8 mouse cellular contexts compared by ENCODE assay signal in the genomic region with DNA sequence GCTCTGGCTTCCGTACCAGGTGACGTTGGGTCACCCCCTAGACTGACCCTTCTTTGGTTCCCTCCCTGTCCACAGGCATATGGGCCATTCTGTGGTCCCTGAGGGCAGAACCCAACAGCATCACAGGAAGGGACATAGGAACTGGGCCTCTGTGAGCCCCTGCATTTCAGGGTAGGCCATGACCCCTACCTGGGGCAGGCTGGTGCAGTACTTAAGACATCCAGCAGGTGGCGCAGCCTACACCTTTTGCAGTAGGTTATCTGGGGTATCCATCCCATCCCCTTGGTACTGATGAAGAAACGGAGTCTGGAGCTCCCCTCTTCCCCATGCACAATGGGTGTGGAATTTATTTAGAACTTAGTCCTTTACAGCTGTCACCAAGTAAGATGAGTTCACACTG. TPM values are rescaled to one million over a fixed set of nuclear protein-coding genes. Genes with fewer than 3 reads are reported as not detected.
DNase-seq lines count a peak whose midpoint lies in the region; ATAC-seq and TF ChIP-seq lines count a peak whose summit lies in the region.

No protein-coding gene starts in this region.

- no peak for DNase-seq in hindbrain, postnatal 0 days (ENCODE audit: low spot score)
- DNase-seq in 416B (ENCODE audit: low read depth) (peak; percentile 34), G1E (ENCODE audit: low spot score) (peak; percentile 18)
- DNase-seq in cerebellum, adult 9-10 months: peak; percentile 86
- peak; percentile 39 to 78 for DNase-seq in kidney, postnatal 36 days
- DNase-seq in spleen, adult 2 months (ENCODE audit: low read depth in 1 of 2, low spot score in 2 of 2): peak in 1 of 2 experiments; percentile 50

- WGBS in hindbrain, postnatal 0 days: 51% methylated on average over 4 of the region's 4 CpGs
- 50% methylated on average over 4 of the region's 4 CpGs for WGBS in hindbrain, embryonic 13.5 days
- 53% methylated on average over 4 of the region's 4 CpGs for WGBS in spleen, adult 2 months

- peaks cover 11% of the 10 kb centered on the region for H3K4me1 ChIP-seq in hindbrain, postnatal 0 days (ENCODE audit: insufficient read depth, low read length)
- peaks cover 14% of the 10 kb centered on the region for H3K4me1 ChIP-seq in hindbrain, embryonic 13.5 days (replicated peaks)
- H3K4me1 ChIP-seq in G1E (ENCODE audit: insufficient read depth, low read depth, low read length): peaks cover 3% of the 10 kb centered on the region; the same call in 1 of the 2 replicates
- H3K4me1 ChIP-seq in spleen, adult 2 months (ENCODE audit: control insufficient read depth, insufficient read depth, insufficient read length): peaks cover 3% of the 10 kb centered on the region; the same call in 1 of the 2 replicates

- H3K27me3 ChIP-seq in hindbrain, postnatal 0 days (ENCODE audit: insufficient read depth, low read length): no peaks in the 10 kb centered on the region
- H3K27me3 ChIP-seq in hindbrain, embryonic 13.5 days: no peaks in the 10 kb centered on the region
- no peaks in the 10 kb centered on the region; the same call in 1 of the 2 replicates for H3K27me3 ChIP-seq in G1E (ENCODE audit: insufficient read depth, low read length)
- H3K27me3 ChIP-seq in spleen, adult 2 months (ENCODE audit: control insufficient read depth, insufficient read depth, low read length): 0 out of 2 replicates have a peak, but pooled peaks cover 3% of the 10 kb centered on the region

- H3K27ac ChIP-seq in hindbrain, postnatal 0 days: no peak overlapping the region
- H3K27ac ChIP-seq in hindbrain, embryonic 13.5 days: no peak overlapping the region
- H3K27ac ChIP-seq in spleen, adult 2 months (ENCODE audit: insufficient read depth, low read length): no peak overlapping the region

- H3K4me2 ChIP-seq in hindbrain, postnatal 0 days (ENCODE audit: low read depth, low read length): no peak overlapping the region
- no peak overlapping the region for H3K4me2 ChIP-seq in hindbrain, embryonic 13.5 days

- no peak for TF ChIP-seq POLR2A in spleen, adult 2 months (IDR thresholded peaks at IDR 0.05; ENCODE audit: low read depth, low read length)

- no peak overlapping the region for H3K4me3 ChIP-seq in hindbrain, postnatal 0 days (ENCODE audit: low read length)
- no peak overlapping the region for H3K4me3 ChIP-seq in hindbrain, embryonic 13.5 days
- H3K4me3 ChIP-seq in G1E (ENCODE audit: low read depth, low read length): no peak overlapping the region
- H3K4me3 ChIP-seq in spleen, adult 2 months (ENCODE audit: extremely low read depth, insufficient read depth, insufficient read length): no peak overlapping the region

- H3K36me3 ChIP-seq in hindbrain, postnatal 0 days (ENCODE audit: insufficient read depth, low read length): no peaks in the 10 kb centered on the region
- H3K36me3 ChIP-seq in hindbrain, embryonic 13.5 days: no peaks in the 10 kb centered on the region
- no peaks in the 10 kb centered on the region for H3K36me3 ChIP-seq in G1E (replicated peaks)
- H3K36me3 ChIP-seq in spleen, adult 2 months (ENCODE audit: control insufficient read depth, insufficient read depth, low read length): no peaks in the 10 kb centered on the region

- no peak for ATAC-seq in hindbrain, postnatal 0 days
- ATAC-seq in hindbrain, embryonic 13.5 days (ENCODE audit: low FRiP score): no peak
- no peak; the same call in 1 of the 2 replicates for ATAC-seq in G1E (ENCODE audit: extremely low read depth, insufficient number of reproducible peaks, low FRiP score, poor library complexity, severe bottlenecking)
- no peak for ATAC-seq in inflammation-experienced regulatory T-cells, adult 6 months

- TF ChIP-seq CTCF in hindbrain, postnatal 0 days (IDR thresholded peaks at IDR 0.05; ENCODE audit: low read depth): peak; percentile 87
- peak; percentile 87 for TF ChIP-seq CTCF in G1E (IDR thresholded peaks at IDR 0.05; ENCODE audit: low read depth, low read length)
- peak; percentile 78; the same call in 1 of the 2 replicates for TF ChIP-seq CTCF in spleen, adult 2 months (IDR thresholded peaks at IDR 0.05; ENCODE audit: extremely low read depth, insufficient read depth, insufficient read length, insufficient replicate concordance)

- no peaks in the 10 kb centered on the region for H3K9me3 ChIP-seq in hindbrain, postnatal 0 days (ENCODE audit: low read length)
- H3K9me3 ChIP-seq in hindbrain, embryonic 13.5 days: no peaks in the 10 kb centered on the region
- H3K9me3 ChIP-seq in G1E (replicated peaks): peaks cover 26% of the 10 kb centered on the region

- H3K9ac ChIP-seq in hindbrain, postnatal 0 days (replicated peaks; ENCODE audit: low read length): no peak overlapping the region
- H3K9ac ChIP-seq in hindbrain, embryonic 13.5 days: no peak overlapping the region

RNA-seq across cellular contexts. Expression of a gene that starts 35.0 kb away (rescaled TPM):
- 66.0 and 75.2 TPM in 2 replicates for total RNA-seq in hindbrain, postnatal 0 days (2014; rRNA removed)
- 98.3 and 102 TPM in 2 replicates for polyA plus RNA-seq in hindbrain, postnatal 0 days (2015; fragmentation: Nextera tagmentation; extraction: Ambion mirVana)
- 87.0 and 90.0 TPM in 2 replicates for polyA plus RNA-seq in hindbrain, embryonic 13.5 days (2015; fragmentation: Nextera tagmentation; extraction: Ambion mirVana)
- total RNA-seq in G1E (2014; fragmentation: Nextera tagmentation) (3.3 TPM in 1 of 2 replicates, not detected in the other), G1E (2017) (0.12 TPM in 1 of 2 replicates, not detected in the other)
- polyA plus RNA-seq in G1E (2012): not detected in 2 replicates
- 0.02 TPM in 1 of 2 replicates, not detected in the other for polyA plus RNA-seq in spleen, adult 2 months (2012; rRNA removed)
- polyA plus RNA-seq in inflammation-experienced regulatory T-cells, adult 6 months (2017; shearing (Covaris generic)): not detected

RNA-seq across cellular contexts. Expression of a gene that starts 41.8 kb away (rescaled TPM):
- total RNA-seq in hindbrain, postnatal 0 days (2014; rRNA removed): 66.4 and 66.5 TPM in 2 replicates
- polyA plus RNA-seq in hindbrain, postnatal 0 days (2015; fragmentation: Nextera tagmentation; extraction: Ambion mirVana): 13.9 and 14.3 TPM in 2 replicates
- polyA plus RNA-seq in hindbrain, embryonic 13.5 days (2015; fragmentation: Nextera tagmentation; extraction: Ambion mirVana): 27.5 and 28.3 TPM in 2 replicates
- total RNA-seq in G1E (2014; fragmentation: Nextera tagmentation): not detected in 2 replicates
- total RNA-seq in G1E (2017): 0.17 and 0.22 TPM in 2 replicates
- polyA plus RNA-seq in G1E (2012): not detected in 2 replicates
- polyA plus RNA-seq in spleen, adult 2 months (2012; rRNA removed): 8.2 and 8.9 TPM in 2 replicates
- polyA plus RNA-seq in inflammation-experienced regulatory T-cells, adult 6 months (2017; shearing (Covaris generic)): 1 to 10 TPM in 1 of 3 experiments, under 1 TPM in 2; 0.09 to 1.0 (median 0.22) TPM

Comparison
In these comparisons a context has a peak if more than half of its experiments do, and no peak if none do; other contexts are left out.
1. RNA of a gene that starts 35.0 kb away (polyA plus RNA-seq): 98.3 to 102 TPM in hindbrain, postnatal 0 days and 87.0 to 90.0 TPM in hindbrain, embryonic 13.5 days; 0.02 TPM in spleen, adult 2 months, not detected in G1E and not detected in inflammation-experienced regulatory T-cells, adult 6 months; every median in the first group is over 10 times any median in the second.
2. Peak in every context shown above with its lines, with median percentiles within 50 percentile points of each other: CTCF ChIP-seq.